Mouse (Mus musculus): Measurements from ENCODE around the gene Tbc1d8. TPM values are rescaled to one million over a fixed set of nuclear protein-coding genes. Genes with fewer than 3 reads are reported as not detected.
A peak's percentile ranks its signal among the peaks of the same experiment; 100 is the strongest.

Gene Tbc1d8
- not detected in 2 replicates for polyA plus RNA-seq (2012; ENCODE audit: insufficient read depth, insufficient read length, low replicate concordance, missing spikeins)

- WGBS: under 1% methylated on average over 87 of the region's 90 CpGs
- Histone ChIP-seq H3K4me1 (ENCODE audit: control insufficient read depth, insufficient read depth, low read length) (peaks cover 12% of the 10 kb centered on the region), H3K4me3 (ENCODE audit: insufficient read depth, low read depth, low read length) (peak within 1 kb of the TSS; percentile 92), H3K27ac (ENCODE audit: insufficient read depth, low read depth, low read length) (peak within 1 kb of the TSS; percentile 80)
- TF ChIP-seq POLR2A (IDR thresholded peaks at IDR 0.05; ENCODE audit: insufficient read depth, low read depth, low read length) (peak; percentile 96), CTCF (IDR thresholded peaks at IDR 0.05; ENCODE audit: insufficient read depth, low read depth, low read length) (no peak)
These were observed at the start of gene Tbc1d8 for GRCm38 (mm10) chr1:39478057-39478895. TSS of gene Tbc1d8 (minus strand) at chr1:39478755.

- WGBS: 60% methylated on average over 6 of the region's 6 CpGs
These were observed 49.8 kb upstream of the Tbc1d8 start for GRCm38 (mm10) chr1:39528319-39528718.

GRCm38 (mm10) chr1:39527432-39527831 lies 48.9 kb upstream of the Tbc1d8 start:
- H3K27ac ChIP-seq (ENCODE audit: insufficient read depth, low read depth, low read length): no peak overlapping the region
- TF ChIP-seq POLR2A (IDR thresholded peaks at IDR 0.05; ENCODE audit: insufficient read depth, low read depth, low read length) (no peak), CTCF (IDR thresholded peaks at IDR 0.05; ENCODE audit: insufficient read depth, low read depth, low read length) (peak; percentile 40; the same call in 1 of the 2 replicates)
- WGBS: 16% methylated on average over 7 of the region's 7 CpGs
- no peak overlapping the region for H3K4me3 ChIP-seq (ENCODE audit: insufficient read depth, low read depth, low read length)
- H3K4me1 ChIP-seq (ENCODE audit: control insufficient read depth, insufficient read depth, low read length): no peaks in the 10 kb centered on the region

More at GRCm38 (mm10) chr1:39528319-39528718, 49.8 kb upstream of the Tbc1d8 start:
- TF ChIP-seq CTCF (IDR thresholded peaks at IDR 0.05; ENCODE audit: insufficient read depth, low read depth, low read length): no peak
- no peaks in the 10 kb centered on the region for H3K4me1 ChIP-seq (ENCODE audit: control insufficient read depth, insufficient read depth, low read length)
- no peak overlapping the region for H3K27ac ChIP-seq (ENCODE audit: insufficient read depth, low read depth, low read length)
- no peak overlapping the region for H3K4me3 ChIP-seq (ENCODE audit: insufficient read depth, low read depth, low read length)

- 84% methylated on average over 9 of the region's 9 CpGs for WGBS
- no peak for TF ChIP-seq POLR2A (IDR thresholded peaks at IDR 0.05; ENCODE audit: insufficient read depth, low read depth, low read length)
- TF ChIP-seq CTCF (IDR thresholded peaks at IDR 0.05; ENCODE audit: insufficient read depth, low read depth, low read length): no peak
- H3K27ac ChIP-seq (ENCODE audit: insufficient read depth, low read depth, low read length): no peak overlapping the region
- H3K4me1 ChIP-seq (ENCODE audit: control insufficient read depth, insufficient read depth, low read length): no peaks in the 10 kb centered on the region
- no peak overlapping the region for H3K4me3 ChIP-seq (ENCODE audit: insufficient read depth, low read depth, low read length)
These were observed 48.0 kb upstream of the Tbc1d8 start for GRCm38 (mm10) chr1:39526371-39527167.

GRCm38 (mm10) chr1:39525763-39526162 lies 47.2 kb upstream of the Tbc1d8 start:
- no peak for TF ChIP-seq POLR2A (IDR thresholded peaks at IDR 0.05; ENCODE audit: insufficient read depth, low read depth, low read length)
- TF ChIP-seq CTCF (IDR thresholded peaks at IDR 0.05; ENCODE audit: insufficient read depth, low read depth, low read length): no peak
- no peak overlapping the region for H3K27ac ChIP-seq (ENCODE audit: insufficient read depth, low read depth, low read length)
- H3K4me1 ChIP-seq (ENCODE audit: control insufficient read depth, insufficient read depth, low read length): no peaks in the 10 kb centered on the region
- 75% methylated on average over 7 of the region's 7 CpGs for WGBS
- H3K4me3 ChIP-seq (ENCODE audit: insufficient read depth, low read depth, low read length): no peak overlapping the region

- no peak overlapping the region for H3K27ac ChIP-seq (ENCODE audit: insufficient read depth, low read depth, low read length)
- no peaks in the 10 kb centered on the region for H3K4me1 ChIP-seq (ENCODE audit: control insufficient read depth, insufficient read depth, low read length)
- no peak overlapping the region for H3K4me3 ChIP-seq (ENCODE audit: insufficient read depth, low read depth, low read length)
- TF ChIP-seq CTCF (IDR thresholded peaks at IDR 0.05; ENCODE audit: insufficient read depth, low read depth, low read length): 0 out of 2 replicates have a peak, but pooled peaks have one; percentile 10
- no peak for TF ChIP-seq POLR2A (IDR thresholded peaks at IDR 0.05; ENCODE audit: insufficient read depth, low read depth, low read length)
- 26% methylated on average over 5 of the region's 5 CpGs for WGBS
These were observed 44.0 kb upstream of the Tbc1d8 start for GRCm38 (mm10) chr1:39522519-39522918.

- H3K27ac ChIP-seq (ENCODE audit: insufficient read depth, low read depth, low read length): no peak overlapping the region
- WGBS: 86% methylated on average over 7 of the region's 7 CpGs
- H3K4me3 ChIP-seq (ENCODE audit: insufficient read depth, low read depth, low read length): no peak overlapping the region
- no peaks in the 10 kb centered on the region for H3K4me1 ChIP-seq (ENCODE audit: control insufficient read depth, insufficient read depth, low read length)
- no peak for TF ChIP-seq CTCF (IDR thresholded peaks at IDR 0.05; ENCODE audit: insufficient read depth, low read depth, low read length)
- TF ChIP-seq POLR2A (IDR thresholded peaks at IDR 0.05; ENCODE audit: insufficient read depth, low read depth, low read length): no peak
These were observed 42.8 kb upstream of the Tbc1d8 start for GRCm38 (mm10) chr1:39521326-39521725.

- TF ChIP-seq POLR2A (IDR thresholded peaks at IDR 0.05; ENCODE audit: insufficient read depth, low read depth, low read length) (no peak), CTCF (IDR thresholded peaks at IDR 0.05; ENCODE audit: insufficient read depth, low read depth, low read length) (no peak)
- WGBS: 77% methylated on average over 10 of the region's 10 CpGs
- Histone ChIP-seq H3K27ac (ENCODE audit: insufficient read depth, low read depth, low read length) (no peak overlapping the region), H3K4me1 (ENCODE audit: control insufficient read depth, insufficient read depth, low read length) (peaks cover 4% of the 10 kb centered on the region), H3K4me3 (ENCODE audit: insufficient read depth, low read depth, low read length) (no peak overlapping the region)
These were observed 36.9 kb upstream of the Tbc1d8 start for GRCm38 (mm10) chr1:39515303-39515991.
